Mouse (Mus musculus): ENCODE data around the gene Dclk2. TPM values are rescaled to one million over a fixed set of nuclear protein-coding genes. Genes with fewer than 3 reads are reported as not detected.

Dclk2 gene
- polyA plus RNA-seq, 1 experiment from 2014 or later = 2.4 TPM

DNA sequence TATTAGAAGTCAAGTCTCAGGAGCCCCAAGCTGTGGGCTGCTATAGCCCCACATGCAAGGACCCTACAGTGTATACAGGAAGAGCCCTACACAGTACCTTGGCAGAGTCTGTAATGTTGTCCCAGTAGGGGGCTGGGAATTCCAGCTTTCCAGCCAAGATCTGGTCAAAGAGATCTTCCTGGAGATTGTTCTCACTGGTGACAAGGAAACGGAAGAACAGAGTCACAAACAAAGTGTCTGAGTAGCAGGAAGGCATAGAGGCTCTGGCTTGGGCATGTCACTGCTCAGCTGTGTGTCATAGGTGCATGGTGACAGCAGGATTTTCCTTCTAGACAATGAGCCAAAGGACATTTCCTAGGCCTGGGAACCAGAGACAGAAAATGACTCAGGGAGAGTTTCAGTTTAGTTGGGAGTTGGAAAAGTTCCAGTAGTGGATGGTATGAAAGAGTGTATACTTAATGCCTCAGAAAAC lies 126.9 kb downstream of the Dclk2 start:
- 23% methylated on average over 1 of the region's 1 CpGs for WGBS
- peak; percentile 67 for ATAC-seq (replicated peaks; ENCODE audit: insufficient number of reproducible peaks, insufficient read depth, low FRiP score, low read depth)
- no peak overlapping the region for H3K4me3 ChIP-seq

DNA sequence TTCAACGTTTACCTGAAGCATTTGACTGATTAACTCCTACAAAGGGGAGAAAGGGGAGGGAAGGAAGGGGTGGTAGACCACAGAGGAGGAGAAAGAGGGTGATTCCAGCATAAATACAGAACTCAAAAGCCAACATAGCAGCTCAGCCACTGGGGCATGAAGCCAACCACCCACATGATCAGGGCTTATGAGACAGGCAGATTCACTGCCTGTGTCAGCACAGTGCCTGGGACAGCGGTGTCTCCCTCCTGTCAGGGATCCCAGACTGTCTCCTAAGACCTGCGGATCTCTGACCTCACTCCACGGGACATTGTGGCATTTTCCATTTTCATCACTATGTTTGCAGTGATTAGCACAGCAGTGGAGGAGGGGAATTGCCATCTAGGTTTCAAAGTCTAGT lies 127.4 kb downstream of the Dclk2 start:
- no peak for ATAC-seq (replicated peaks; ENCODE audit: insufficient number of reproducible peaks, insufficient read depth, low FRiP score, low read depth)
- Histone ChIP-seq H3K9me3 (replicated peaks) (no peaks in the 10 kb centered on the region), H3K4me1 (replicated peaks) (peaks cover 22% of the 10 kb centered on the region), H3K27ac (peak overlapping the region; percentile 48), H3K4me2 (no peak overlapping the region), H3K36me3 (no peaks in the 10 kb centered on the region), H3K4me3 (no peak overlapping the region), H3K9ac (no peak overlapping the region), H3K27me3 (no peaks in the 10 kb centered on the region)
- 43% methylated on average over 4 of the region's 4 CpGs for WGBS

More for the DNA sequence above, 126.9 kb downstream of the Dclk2 start:
- Histone ChIP-seq H3K27ac (peak overlapping the region; percentile 48), H3K36me3 (no peaks in the 10 kb centered on the region), H3K27me3 (no peaks in the 10 kb centered on the region), H3K9ac (no peak overlapping the region), H3K9me3 (replicated peaks) (no peaks in the 10 kb centered on the region), H3K4me1 (replicated peaks) (peaks cover 20% of the 10 kb centered on the region), H3K4me2 (no peak overlapping the region)

GRCm38 (mm10) chr3:86789752-86790151 lies 130.9 kb downstream of the Dclk2 start:
- H3K4me3 ChIP-seq = no peak overlapping the region
- no peaks in the 10 kb centered on the region for H3K27me3 ChIP-seq
- peaks cover 47% of the 10 kb centered on the region for H3K4me1 ChIP-seq (replicated peaks)
- H3K4me2 ChIP-seq = no peak overlapping the region
- H3K27ac ChIP-seq = no peak overlapping the region
- H3K9ac ChIP-seq = no peak overlapping the region
- no peak for ATAC-seq (replicated peaks; ENCODE audit: insufficient number of reproducible peaks, insufficient read depth, low FRiP score, low read depth)
- WGBS = 75% methylated on average over 5 of the region's 5 CpGs
- no peaks in the 10 kb centered on the region for H3K9me3 ChIP-seq (replicated peaks)
- no peaks in the 10 kb centered on the region for H3K36me3 ChIP-seq

- no peak overlapping the region for H3K4me3 ChIP-seq
- 37% methylated on average over 6 of the region's 6 CpGs for WGBS
- ATAC-seq (replicated peaks; ENCODE audit: insufficient number of reproducible peaks, insufficient read depth, low FRiP score, low read depth) = no peak
- peaks cover 45% of the 10 kb centered on the region for H3K4me1 ChIP-seq (replicated peaks)
- H3K27ac ChIP-seq = peak overlapping the region; percentile 6; the same call in 1 of the 2 replicates
- no peak overlapping the region for H3K9ac ChIP-seq
- peak overlapping the region; percentile 9; the same call in 1 of the 2 replicates for H3K4me2 ChIP-seq
- H3K9me3 ChIP-seq (replicated peaks) = no peaks in the 10 kb centered on the region
- H3K27me3 ChIP-seq = no peaks in the 10 kb centered on the region
- no peaks in the 10 kb centered on the region for H3K36me3 ChIP-seq
These were observed 131.9 kb downstream of the Dclk2 start for GRCm38 (mm10) chr3:86788711-86789110.

GRCm38 (mm10) chr3:86787423-86788123 lies 133.1 kb downstream of the Dclk2 start:
- Histone ChIP-seq H3K27me3 (no peaks in the 10 kb centered on the region), H3K9ac (no peak overlapping the region), H3K4me3 (no peak overlapping the region), H3K27ac (peak overlapping the region; percentile 72), H3K4me1 (replicated peaks) (peaks cover 39% of the 10 kb centered on the region), H3K4me2 (0 out of 2 replicates have a peak overlapping the region, but pooled peaks have one; percentile 19), H3K9me3 (replicated peaks) (no peaks in the 10 kb centered on the region), H3K36me3 (no peaks in the 10 kb centered on the region)
- WGBS = 57% methylated on average over 10 of the region's 10 CpGs
- no peak for ATAC-seq (replicated peaks; ENCODE audit: insufficient number of reproducible peaks, insufficient read depth, low FRiP score, low read depth)

DNA sequence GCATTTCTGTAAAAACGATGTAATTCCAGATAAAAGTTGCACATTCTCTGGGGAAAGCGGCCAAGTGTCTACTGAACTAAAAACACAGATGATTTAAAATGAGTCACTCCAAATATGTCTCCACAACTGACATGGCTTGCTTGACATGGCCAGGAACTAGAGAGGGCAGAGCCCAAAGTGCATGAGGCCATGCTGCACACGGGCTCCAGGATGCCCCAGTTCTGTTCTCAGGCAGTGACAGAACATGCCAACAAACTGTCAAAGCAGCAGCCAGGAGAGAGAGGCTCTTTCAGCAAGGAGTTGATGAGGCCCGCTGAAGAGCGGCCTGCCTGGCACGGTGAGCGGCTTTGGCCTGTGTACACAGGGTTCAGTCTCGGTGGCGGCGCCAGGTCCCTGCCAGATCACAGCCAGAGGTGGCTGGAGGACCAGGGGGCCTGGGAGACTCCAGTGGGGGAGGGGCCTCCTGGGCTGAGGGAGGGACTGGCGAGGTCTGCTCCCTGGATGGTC lies 133.8 kb downstream of the Dclk2 start:
- H3K4me3 ChIP-seq = no peak overlapping the region
- H3K27ac ChIP-seq = peak overlapping the region; percentile 72
- H3K4me1 ChIP-seq (replicated peaks) = peaks cover 39% of the 10 kb centered on the region
- ATAC-seq (replicated peaks; ENCODE audit: insufficient number of reproducible peaks, insufficient read depth, low FRiP score, low read depth) = peak; percentile 90
- 31% methylated on average over 11 of the region's 11 CpGs for WGBS
- 0 out of 2 replicates have a peak overlapping the region, but pooled peaks have one; percentile 19 for H3K4me2 ChIP-seq
- no peak overlapping the region for H3K9ac ChIP-seq
- no peaks in the 10 kb centered on the region for H3K9me3 ChIP-seq (replicated peaks)
- no peaks in the 10 kb centered on the region for H3K36me3 ChIP-seq
- no peaks in the 10 kb centered on the region for H3K27me3 ChIP-seq

DNA sequence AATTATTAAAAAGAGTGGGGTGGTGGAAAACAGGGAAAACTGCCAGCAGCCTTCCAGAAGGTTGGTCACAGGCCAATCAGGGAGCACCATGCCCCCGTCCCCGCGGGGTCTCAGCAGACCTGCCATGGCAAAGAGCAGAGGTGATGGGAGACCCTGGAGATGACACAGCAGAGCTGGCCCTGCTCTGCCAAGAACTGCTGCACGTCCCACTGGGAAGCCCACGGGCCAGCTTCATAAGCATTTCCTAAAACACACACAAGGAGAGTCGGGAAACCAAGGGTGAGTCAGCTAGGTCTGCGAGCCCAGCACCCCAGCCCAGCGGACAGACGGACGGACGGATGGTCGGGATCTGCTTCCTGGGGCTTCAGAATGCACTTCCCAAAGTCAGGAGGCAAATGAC lies 134.4 kb downstream of the Dclk2 start:
- WGBS = 75% methylated on average over 12 of the region's 12 CpGs
- peaks cover 39% of the 10 kb centered on the region for H3K4me1 ChIP-seq (replicated peaks)
- no peaks in the 10 kb centered on the region for H3K27me3 ChIP-seq
- H3K4me2 ChIP-seq = no peak overlapping the region
- ATAC-seq (replicated peaks; ENCODE audit: insufficient number of reproducible peaks, insufficient read depth, low FRiP score, low read depth) = no peak
- H3K36me3 ChIP-seq = no peaks in the 10 kb centered on the region
- no peaks in the 10 kb centered on the region for H3K9me3 ChIP-seq (replicated peaks)
- peak overlapping the region; percentile 72 for H3K27ac ChIP-seq
- H3K9ac ChIP-seq = no peak overlapping the region
- no peak overlapping the region for H3K4me3 ChIP-seq

- H3K4me3 ChIP-seq = no peak overlapping the region
- WGBS = 62% methylated on average over 11 of the region's 11 CpGs
- H3K27ac ChIP-seq = no peak overlapping the region
- no peak overlapping the region for H3K4me2 ChIP-seq
- no peak overlapping the region for H3K9ac ChIP-seq
- peaks cover 39% of the 10 kb centered on the region for H3K4me1 ChIP-seq (replicated peaks)
- H3K27me3 ChIP-seq = no peaks in the 10 kb centered on the region
- no peak for ATAC-seq (replicated peaks; ENCODE audit: insufficient number of reproducible peaks, insufficient read depth, low FRiP score, low read depth)
- no peaks in the 10 kb centered on the region for H3K9me3 ChIP-seq (replicated peaks)
- no peaks in the 10 kb centered on the region for H3K36me3 ChIP-seq
These were observed 135.7 kb downstream of the Dclk2 start for GRCm38 (mm10) chr3:86784930-86785329.

- Histone ChIP-seq H3K4me3 (no peak overlapping the region), H3K27me3 (no peaks in the 10 kb centered on the region), H3K9me3 (replicated peaks) (no peaks in the 10 kb centered on the region), H3K9ac (no peak overlapping the region), H3K4me1 (replicated peaks) (peaks cover 33% of the 10 kb centered on the region), H3K4me2 (no peak overlapping the region), H3K27ac (no peak overlapping the region), H3K36me3 (no peaks in the 10 kb centered on the region)
- WGBS = 81% methylated on average over 3 of the region's 3 CpGs
- no peak for ATAC-seq (replicated peaks; ENCODE audit: insufficient number of reproducible peaks, insufficient read depth, low FRiP score, low read depth)
These were observed 136.6 kb downstream of the Dclk2 start for GRCm38 (mm10) chr3:86784051-86784450.

DNA sequence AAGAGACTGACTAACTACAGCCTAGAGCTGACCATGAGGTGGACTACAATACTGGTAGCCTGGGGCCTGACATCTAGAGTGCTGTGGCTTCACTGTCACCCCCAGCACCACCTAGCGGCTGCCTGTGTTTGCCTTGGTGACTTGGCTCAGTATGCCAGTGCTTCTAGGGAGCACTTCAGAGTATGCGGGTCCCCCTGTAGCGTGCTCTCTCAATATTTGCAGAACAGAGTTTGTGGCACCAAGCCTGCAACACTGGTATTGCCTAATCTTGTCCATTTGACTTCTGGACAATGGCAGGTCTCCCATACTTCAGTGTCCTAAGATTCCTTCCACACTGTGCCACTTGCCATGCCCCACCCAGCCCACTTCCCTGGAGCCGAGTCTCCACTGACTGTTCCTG lies 140.9 kb downstream of the Dclk2 start:
- Histone ChIP-seq H3K27me3 (no peaks in the 10 kb centered on the region), H3K9ac (no peak overlapping the region), H3K4me1 (replicated peaks) (peaks cover 3% of the 10 kb centered on the region; the same call in 1 of the 2 replicates), H3K9me3 (replicated peaks) (no peaks in the 10 kb centered on the region), H3K27ac (no peak overlapping the region), H3K36me3 (no peaks in the 10 kb centered on the region), H3K4me2 (no peak overlapping the region), H3K4me3 (no peak overlapping the region)
- ATAC-seq (replicated peaks; ENCODE audit: insufficient number of reproducible peaks, insufficient read depth, low FRiP score, low read depth) = no peak
- WGBS = 63% methylated on average over 4 of the region's 4 CpGs

GRCm38 (mm10) chr3:86775444-86775828 lies 145.2 kb downstream of the Dclk2 start:
- Histone ChIP-seq H3K4me3 (no peak overlapping the region), H3K4me2 (no peak overlapping the region), H3K36me3 (no peaks in the 10 kb centered on the region), H3K27ac (no peak overlapping the region), H3K4me1 (replicated peaks) (no peaks in the 10 kb centered on the region; the same call in 1 of the 2 replicates), H3K9me3 (replicated peaks) (no peaks in the 10 kb centered on the region), H3K27me3 (no peaks in the 10 kb centered on the region), H3K9ac (no peak overlapping the region)
- no peak for ATAC-seq (replicated peaks; ENCODE audit: insufficient number of reproducible peaks, insufficient read depth, low FRiP score, low read depth)
- WGBS = 73% methylated on average over 6 of the region's 6 CpGs
